ENCODE assay signal across 7 mouse cellular contexts in genomic region chr1:65010153-65010552, GRCm38 (mm10). TPM values are rescaled to one million over a fixed set of nuclear protein-coding genes. Genes with fewer than 3 reads are reported as not detected.
A peak's percentile ranks its signal among the peaks of the same experiment; 100 is the strongest.
DNase-seq lines count a peak whose midpoint lies in the region; ATAC-seq lines count a peak whose summit lies in the region.

No protein-coding gene starts in this region.

- no peaks in the 10 kb centered on the region for H3K27me3 ChIP-seq in midbrain, embryonic 10.5 days (ENCODE audit: low read depth, poor library complexity, severe bottlenecking)

- H3K4me3 ChIP-seq in midbrain, embryonic 10.5 days, result no peak overlapping the region

- H3K27ac ChIP-seq in midbrain, embryonic 10.5 days (replicated peaks), result no peak overlapping the region

- DNase-seq in R1 (ENCODE audit: low read depth, low spot score), result peak; percentile 92
- DNase-seq in cerebellum, adult 18-20 months, result peak; percentile 66 to 67
- peak; percentile 80 for DNase-seq in induced T-regulatory cell, adult 2 months (ENCODE audit: low read depth)
- DNase-seq in left cerebral cortex, adult 18-20 months (ENCODE audit: low spot score in 2 of 2), result peak; percentile 50 to 65
- peak; percentile 68 for DNase-seq in midbrain, embryonic 10.5 days (ENCODE audit: low spot score)
- peak; percentile 28 for DNase-seq in spleen, adult 12 weeks (ENCODE audit: low spot score)

- ATAC-seq in frontal cortex, adult (ENCODE audit: low TSS enrichment), result peak; percentile 93

- no peaks in the 10 kb centered on the region for H3K36me3 ChIP-seq in midbrain, embryonic 10.5 days

- H3K4me1 ChIP-seq in midbrain, embryonic 10.5 days, result no peaks in the 10 kb centered on the region

- WGBS in midbrain, embryonic 10.5 days, result 19% methylated on average over 9 of the region's 9 CpGs

- no peaks in the 10 kb centered on the region for H3K9me3 ChIP-seq in midbrain, embryonic 10.5 days (replicated peaks)

RNA-seq across cellular contexts. Expression of gene Akr1cl, which starts 22.4 kb away (rescaled TPM):
- not detected for total RNA-seq in left cerebral cortex, adult 18-20 months (2021)
- polyA plus RNA-seq in midbrain, embryonic 10.5 days (2016; fragmentation: Nextera tagmentation; extraction: Ambion mirVana), result 0.15 and 0.42 TPM in 2 replicates

RNA-seq across cellular contexts. Expression of gene Cryge, which starts 40.8 kb away (rescaled TPM):
- total RNA-seq in left cerebral cortex, adult 18-20 months (2021), result not detected
- polyA plus RNA-seq in midbrain, embryonic 10.5 days (2016; fragmentation: Nextera tagmentation; extraction: Ambion mirVana), result 0.46 and 1.2 TPM in 2 replicates

RNA-seq across cellular contexts. Expression of gene Crygd, which starts 53.1 kb away (rescaled TPM):
- total RNA-seq in left cerebral cortex, adult 18-20 months (2021), result not detected
- polyA plus RNA-seq in midbrain, embryonic 10.5 days (2016; fragmentation: Nextera tagmentation; extraction: Ambion mirVana), result not detected in 2 replicates

RNA-seq across cellular contexts. Expression of gene Plekhm3, which starts 53.5 kb away (rescaled TPM):
- total RNA-seq in left cerebral cortex, adult 18-20 months (2021), result 10 to 100 TPM; 40.0 to 40.9 TPM
- 7.3 and 7.6 TPM in 2 replicates for polyA plus RNA-seq in midbrain, embryonic 10.5 days (2016; fragmentation: Nextera tagmentation; extraction: Ambion mirVana)

Comparison
In these comparisons a context has a peak if more than half of its experiments do, and no peak if none do; other contexts are left out.
1. DNase-seq: peak in every context shown above with its lines; median percentile 92 in R1; 80 in induced T-regulatory cell, adult 2 months; 68 in midbrain, embryonic 10.5 days; 66 in cerebellum, adult 18-20 months; 58 in left cerebral cortex, adult 18-20 months; 28 in spleen, adult 12 weeks.